Mouse (Mus musculus) effector memory CD4-positive, alpha-beta T cell, adult 5 months (primary cell): ENCODE data around the gene Ifnl2. TPM values are rescaled to one million over a fixed set of nuclear protein-coding genes. Genes with fewer than 3 reads are reported as not detected.

ENCODE experiments used
- polyA plus RNA-seq: library from polyadenylated mRNA; unstranded; fragments of 100-300 nt; shearing (Covaris generic); gene quantifications from one replicate; pipeline ENCODE4 v1.2.1, GENCODE M21; 2017

Ifnl2 gene
- polyA plus RNA-seq: not detected

GRCm38 (mm10) chr7:28510405-28510974 is at the start of gene Ifnl2:
Gene Ifnl2 (minus strand): TSS chr7:28510455.

GRCm38 (mm10) chr7:28547154-28547553 is 36.9 kb upstream of the Ifnl2 start, which contains the start of gene Nccrp1:
Gene Nccrp1 (minus strand): TSS chr7:28547254.

GRCm38 (mm10) chr7:28540526-28540925 is 30.3 kb upstream of the Ifnl2 start, which contains the start of gene Sycn:
Gene Sycn (plus strand): TSS chr7:28540885.

GRCm38 (mm10) chr7:28522536-28522935 is 12.3 kb upstream of the Ifnl2 start, which contains the start of gene Ifnl3:
Gene Ifnl3 (plus strand): TSS chr7:28522836.

Other genes with a start within 250 kb of the Ifnl2 start
- 10.9 TPM for gene Eid2, start 242.6 kb downstream of the Ifnl2 start, polyA plus RNA-seq
- gene Eid2b, start 232.7 kb downstream of the Ifnl2 start, polyA plus RNA-seq: 1.2 TPM
- not detected for gene Selenov, start 219.3 kb downstream of the Ifnl2 start, polyA plus RNA-seq
- not detected for gene Dll3, start 208.2 kb downstream of the Ifnl2 start, polyA plus RNA-seq
- gene Timm50, start 198.4 kb downstream of the Ifnl2 start, polyA plus RNA-seq: 50.0 TPM
- 178 TPM for gene Supt5, start 171.7 kb downstream of the Ifnl2 start, polyA plus RNA-seq
- 900 TPM for gene Rps16, start 159.8 kb downstream of the Ifnl2 start, polyA plus RNA-seq
- gene Plekhg2, start 137.9 kb downstream of the Ifnl2 start, polyA plus RNA-seq: 31.8 TPM
- 618 TPM for gene Zfp36, start 130.2 kb downstream of the Ifnl2 start, polyA plus RNA-seq
- gene Med29, start 117.7 kb downstream of the Ifnl2 start, polyA plus RNA-seq: 18.6 TPM
- 136 TPM for gene Paf1, start 117.5 kb downstream of the Ifnl2 start, polyA plus RNA-seq
- 536 TPM for gene Gmfg, start 73.0 kb downstream of the Ifnl2 start, polyA plus RNA-seq
- gene Lrfn1, start 58.5 kb downstream of the Ifnl2 start, polyA plus RNA-seq: 1.8 TPM
- not detected for gene Ifnl3, start 12.4 kb upstream of the Ifnl2 start, polyA plus RNA-seq
- not detected for gene Sycn, start 30.4 kb upstream of the Ifnl2 start, polyA plus RNA-seq
- gene Nccrp1, start 36.8 kb upstream of the Ifnl2 start, polyA plus RNA-seq: 1.3 TPM
- gene Samd4b, start 87.7 kb upstream of the Ifnl2 start, polyA plus RNA-seq: 82.1 TPM
- 8.1 TPM for gene Pak4, start 87.7 kb upstream of the Ifnl2 start, polyA plus RNA-seq
- not detected for gene Acp7, start 120.9 kb upstream of the Ifnl2 start, polyA plus RNA-seq
- 2.8 TPM for gene Fbxo27, start 182.4 kb upstream of the Ifnl2 start, polyA plus RNA-seq
- 6.0 TPM for gene Fbxo17, start 206.3 kb upstream of the Ifnl2 start, polyA plus RNA-seq
- 37.6 TPM for gene Mrps12, start 231.4 kb upstream of the Ifnl2 start, polyA plus RNA-seq
- gene Sars2, start 231.5 kb upstream of the Ifnl2 start, polyA plus RNA-seq: 20.6 TPM
- not detected for gene Ccer2, start 245.7 kb upstream of the Ifnl2 start, polyA plus RNA-seq